ENCODE assay signal across 8 mouse cellular contexts in the genomic region with DNA sequence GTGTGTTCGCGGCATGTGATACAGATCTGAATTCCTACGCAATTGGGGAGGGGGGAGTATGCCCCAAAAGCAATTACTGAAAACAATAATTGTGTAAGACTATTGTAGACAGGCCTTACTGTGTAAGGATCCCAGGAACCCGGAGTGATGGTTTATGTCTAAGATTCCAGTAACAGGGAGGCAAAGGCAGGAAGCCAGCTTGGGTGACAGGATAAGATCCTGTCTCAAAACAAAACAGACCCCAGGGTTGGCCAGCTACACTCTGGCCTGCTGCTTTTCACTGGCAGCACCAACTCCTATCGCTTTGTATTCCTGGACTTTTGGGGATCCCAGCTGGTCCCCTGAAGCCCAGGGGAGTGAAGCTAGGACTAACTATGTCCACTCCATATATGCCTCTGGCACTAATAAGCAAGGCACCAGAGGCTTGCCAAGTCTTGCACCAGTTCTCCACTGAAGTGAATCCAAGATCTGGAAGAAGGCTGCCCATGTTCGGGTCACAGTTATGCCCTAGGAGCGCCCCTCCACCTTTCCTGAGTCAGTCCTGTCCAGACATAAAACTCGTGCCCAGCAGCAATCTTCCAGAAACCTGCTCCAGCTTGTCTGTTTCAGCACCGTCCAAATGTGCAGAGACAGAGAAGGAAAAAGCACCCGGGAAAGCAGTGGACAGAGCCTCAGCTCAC. TPM values are rescaled to one million over a fixed set of nuclear protein-coding genes. Genes with fewer than 3 reads are reported as not detected.
A peak's percentile ranks its signal among the peaks of the same experiment; 100 is the strongest.
DNase-seq lines count a peak whose midpoint lies in the region; ATAC-seq and TF ChIP-seq lines count a peak whose summit lies in the region.

No protein-coding gene starts in this region.

- TF ChIP-seq EP300 in MEL (IDR thresholded peaks at IDR 0.05; ENCODE audit: low read depth in 1 of 2, low read length in 2 of 2) = no peak

- peak overlapping the region; percentile 72 for H3K4me2 ChIP-seq in forebrain, embryonic 15.5 days (replicated peaks)
- H3K4me2 ChIP-seq in myocyte (ENCODE audit: low read depth) = peak overlapping the region; percentile 97

- no peak for ATAC-seq in forebrain, embryonic 15.5 days (replicated peaks)

- peak overlapping the region; percentile 46 for H3ac ChIP-seq in myocyte (ENCODE audit: control insufficient read depth, insufficient read length)

- no peaks in the 10 kb centered on the region for H3K9me3 ChIP-seq in heart, embryonic 10.5 days
- no peaks in the 10 kb centered on the region for H3K9me3 ChIP-seq in MEL (replicated peaks; ENCODE audit: insufficient read depth, low read length)
- H3K9me3 ChIP-seq in forebrain, embryonic 15.5 days = no peaks in the 10 kb centered on the region

- H3K9ac ChIP-seq in MEL (ENCODE audit: control insufficient read depth, low read depth, low read length, poor library complexity, severe bottlenecking) = peak overlapping the region; percentile 51
- peak overlapping the region; percentile 67 for H3K9ac ChIP-seq in forebrain, embryonic 15.5 days (replicated peaks)

- TF ChIP-seq RAD21 in MEL (IDR thresholded peaks at IDR 0.05; ENCODE audit: low read depth, low read length) = no peak

- H3K36me3 ChIP-seq in heart, embryonic 10.5 days = peaks cover 7% of the 10 kb centered on the region; the same call in 1 of the 2 replicates
- no peaks in the 10 kb centered on the region for H3K36me3 ChIP-seq in MEL (ENCODE audit: control insufficient read depth in 1 of 2, insufficient read depth in 2 of 2, low read length in 2 of 2)
- no peaks in the 10 kb centered on the region for H3K36me3 ChIP-seq in forebrain, embryonic 15.5 days
- no peaks in the 10 kb centered on the region for H3K36me3 ChIP-seq in myocyte (ENCODE audit: control insufficient read depth, insufficient read depth)

- peak overlapping the region; percentile 95 for H3K27ac ChIP-seq in heart, embryonic 10.5 days
- no peak overlapping the region for H3K27ac ChIP-seq in MEL (ENCODE audit: control insufficient read depth, low read depth, low read length)
- peak overlapping the region; percentile 74 for H3K27ac ChIP-seq in forebrain, embryonic 15.5 days (replicated peaks)

- H3K79me2 ChIP-seq in MEL (ENCODE audit: control insufficient read depth, insufficient read depth, low read length, poor library complexity) = no peaks in the 10 kb centered on the region
- peaks cover 94% of the 10 kb centered on the region for H3K79me2 ChIP-seq in myocyte (ENCODE audit: control insufficient read depth, insufficient read depth)

- peaks cover 95% of the 10 kb centered on the region for H3K4me1 ChIP-seq in heart, embryonic 10.5 days
- peaks cover 2 to 4% of the 10 kb centered on the region in 2 experiments; a peak in 1 of 4 replicates for H3K4me1 ChIP-seq in MEL (ENCODE audit: control insufficient read depth in 1 of 2, insufficient read depth in 2 of 2, low read length in 2 of 2)
- peaks cover 85% of the 10 kb centered on the region for H3K4me1 ChIP-seq in forebrain, embryonic 15.5 days

- DNase-seq in heart, embryonic 10.5 days (ENCODE audit: low spot score) = no peak
- no peak for DNase-seq in heart, adult 11 months
- DNase-seq in MEL (ENCODE audit: low read depth, low spot score) = no peak
- DNase-seq in kidney, postnatal 25 days = peak; percentile 50 to 74
- DNase-seq in urinary bladder, adult 18-20 months (ENCODE audit: low spot score in 2 of 2) = no peak
- DNase-seq in right cerebral cortex, postnatal 14 days = no peak

- WGBS in heart, embryonic 10.5 days = 24% methylated on average over 10 of the region's 10 CpGs
- WGBS in forebrain, embryonic 15.5 days = 29% methylated on average over 10 of the region's 10 CpGs

- TF ChIP-seq CTCF in MEL (IDR thresholded peaks at IDR 0.05 in 2 of 3, conservative IDR thresholded peaks at IDR 0.05 in 1 of 3; ENCODE audit: control insufficient read depth in 1 of 3, insufficient read depth in 1 of 3, low read depth in 2 of 3, low read length in 3 of 3, poor library complexity in 1 of 3, severe bottlenecking in 1 of 3) = no peak

- TF ChIP-seq POLR2A in MEL (IDR thresholded peaks at IDR 0.05; ENCODE audit: control insufficient read depth in 1 of 2, insufficient read depth in 1 of 2, low read depth in 1 of 2, low read length in 2 of 2, poor library complexity in 1 of 2) = no peak
- no peak for TF ChIP-seq POLR2A in myocyte (IDR thresholded peaks at IDR 0.05; ENCODE audit: insufficient read length, low read depth)

- no peaks in the 10 kb centered on the region for H3K27me3 ChIP-seq in heart, embryonic 10.5 days (ENCODE audit: insufficient read depth, poor library complexity, severe bottlenecking)
- H3K27me3 ChIP-seq in MEL (ENCODE audit: control insufficient read depth in 1 of 2, insufficient read depth in 2 of 2, low read length in 2 of 2) (no peaks in the 10 kb centered on the region), myocyte (ENCODE audit: control insufficient read depth, insufficient read depth, insufficient read length) (no peaks in the 10 kb centered on the region)
- H3K27me3 ChIP-seq in forebrain, embryonic 15.5 days = no peaks in the 10 kb centered on the region

- H3K4me3 ChIP-seq in heart, embryonic 10.5 days = peak overlapping the region; percentile 86
- peak overlapping the region; percentile 56 to 85 for H3K4me3 ChIP-seq in MEL (ENCODE audit: control insufficient read depth in 1 of 2, insufficient read depth in 1 of 2, low read depth in 2 of 2, low read length in 2 of 2)
- H3K4me3 ChIP-seq in forebrain, embryonic 15.5 days = peak overlapping the region; percentile 61
- H3K4me3 ChIP-seq in myocyte = peak overlapping the region; percentile 90

TF ChIP-seq in MEL, 35 proteins besides CTCF, POLR2A, EP300 and RAD21:
- 0 out of 2 replicates have a peak, but pooled peaks have one; percentile 1 for TF ChIP-seq MAZ (IDR thresholded peaks at IDR 0.05; ENCODE audit: low read depth, low read length)
- TF ChIP-seq MEF2A (IDR thresholded peaks at IDR 0.05; ENCODE audit: extremely low read depth, insufficient replicate concordance, low read depth, low read length, poor library complexity, severe bottlenecking) = no peak
- TF ChIP-seq POLR2AphosphoS2 (IDR thresholded peaks at IDR 0.05; ENCODE audit: low read length) = no peak
- TF ChIP-seq NRF1 (IDR thresholded peaks at IDR 0.05; ENCODE audit: insufficient read depth, low read depth, low read length, poor library complexity, severe bottlenecking) = no peak
- TF ChIP-seq ELF1 (IDR thresholded peaks at IDR 0.05; ENCODE audit: low read depth, low read length) = no peak
- TF ChIP-seq POLR2AphosphoS5 (IDR thresholded peaks at IDR 0.05; ENCODE audit: borderline replicate concordance, low read depth, low read length) = no peak
- TF ChIP-seq USF2 (IDR thresholded peaks at IDR 0.05; ENCODE audit: borderline replicate concordance in 1 of 2, insufficient read depth in 1 of 2, low read depth in 1 of 2, low read length in 2 of 2) = no peak
- TF ChIP-seq CHD2 (IDR thresholded peaks at IDR 0.05; ENCODE audit: low read length) = no peak
TF ChIP-seq in MEL: peak in this region for 1.

TF ChIP-seq in myocyte, 11 proteins besides CTCF, POLR2A, EP300 and RAD21:
- TF ChIP-seq TCF3 (IDR thresholded peaks at IDR 0.05; ENCODE audit: insufficient read length, low read depth) (no peak), MYOG (IDR thresholded peaks at IDR 0.05; ENCODE audit: control insufficient read depth in 1 of 3, insufficient read depth in 1 of 3, insufficient read length in 2 of 3, low read depth in 2 of 3) (no peak), MYOD1 (IDR thresholded peaks at IDR 0.05; ENCODE audit: control insufficient read depth in 1 of 3, insufficient read length in 2 of 3, low read depth in 2 of 3) (no peak), TCF12 (IDR thresholded peaks at IDR 0.05; ENCODE audit: insufficient read depth, poor library complexity, severe bottlenecking) (no peak), SRF (IDR thresholded peaks at IDR 0.05; ENCODE audit: control insufficient read depth, insufficient read length, low read depth) (no peak), E2F4 (IDR thresholded peaks at IDR 0.05; ENCODE audit: insufficient read depth) (no peak), MAX (IDR thresholded peaks at IDR 0.05; ENCODE audit: low read depth) (no peak), USF1 (IDR thresholded peaks at IDR 0.05; ENCODE audit: low read depth) (no peak), POLR2AphosphoS2 (IDR thresholded peaks at IDR 0.05; ENCODE audit: insufficient read length, low read depth) (no peak)

RNA-seq across cellular contexts. Expression of a gene that starts 11.1 kb away (rescaled TPM):
- 53.2 and 54.4 TPM in 2 replicates for polyA plus RNA-seq in heart, embryonic 10.5 days (2016; fragmentation: Nextera tagmentation; extraction: Ambion mirVana)
- total RNA-seq in MEL (2012; rRNA removed) = 6.5 and 7.5 TPM in 2 replicates
- polyA plus RNA-seq in MEL (2012; ENCODE audit: insufficient read depth in 1 of 2, insufficient read length in 2 of 2, low read depth in 1 of 2, low replicate concordance in 2 of 2, missing spikeins in 1 of 2) (10 to 100 TPM in 1 of 2 experiments, not detected in 1; 17.4 TPM), myocyte (2012; fragmentation: generic; extraction: Trizol) (81.9 TPM)
- polyA plus RNA-seq in forebrain, embryonic 15.5 days (2015; fragmentation: Nextera tagmentation; extraction: Ambion mirVana) = 51.8 and 55.1 TPM in 2 replicates

RNA-seq across cellular contexts. Expression of a gene that starts 41.7 kb away (rescaled TPM):
- polyA plus RNA-seq in heart, embryonic 10.5 days (2016; fragmentation: Nextera tagmentation; extraction: Ambion mirVana) = not detected in 2 replicates
- not detected in 2 replicates for total RNA-seq in MEL (2012; rRNA removed)
- not detected for polyA plus RNA-seq in MEL (2012; ENCODE audit: insufficient read depth in 1 of 2, insufficient read length in 2 of 2, low read depth in 1 of 2, low replicate concordance in 2 of 2, missing spikeins in 1 of 2)
- not detected in 2 replicates for polyA plus RNA-seq in forebrain, embryonic 15.5 days (2015; fragmentation: Nextera tagmentation; extraction: Ambion mirVana)
- polyA plus RNA-seq in myocyte (2012; fragmentation: generic; extraction: Trizol) = 85.4 TPM

Comparison
In these comparisons a context has a peak if more than half of its experiments do, and no peak if none do; other contexts are left out.
1. DNase-seq: peak in kidney, postnatal 25 days (2 of 2); none in heart, embryonic 10.5 days (single experiment), heart, adult 11 months (single experiment), MEL (single experiment), urinary bladder, adult 18-20 months (0 of 2) and right cerebral cortex, postnatal 14 days (single experiment).
2. RNA of a gene that starts 41.7 kb away (polyA plus RNA-seq): 85.4 TPM in myocyte (single experiment); not detected in forebrain, embryonic 15.5 days, not detected in MEL and not detected in heart, embryonic 10.5 days; every median in the first group is over 10 times any median in the second.
3. Peak in every context shown above with its lines, with median percentiles within 50 percentile points of each other: H3K4me3 ChIP-seq.